In genomic region chr19:36877329-36877728, GRCm38 (mm10) we compare ENCODE assay signal across 20 mouse cellular contexts.
"Had no signal": no experiment of that assay in that cellular context is flagged by ENCODE, and none has a peak within 500 bp of the region (broad histone marks: within the 10 kb centered on the region; RNA-seq: fewer than 3 reads in every experiment).

No protein-coding gene starts in this region.

- DNase-seq: kidney, adult 18-20 months; left cerebral cortex, postnatal 4 days; liver, postnatal 0 days; lung, postnatal 14 days; retina, postnatal 1 day; right cerebral cortex, postnatal 25 days; thymus, adult 18-20 months; thymus, postnatal 36 days had no signal

- ATAC-seq: liver, postnatal 0 days; midbrain, embryonic 13.5 days; midbrain, embryonic 16.5 days had no signal

- H3K4me2 ChIP-seq: limb, embryonic 12.5 days; limb, embryonic 15.5 days; liver, embryonic 11.5 days; lung, embryonic 15.5 days; midbrain, embryonic 13.5 days; neural tube, embryonic 13.5 days had no signal

- H3K9me3 ChIP-seq: limb, embryonic 12.5 days; limb, embryonic 15.5 days; lung, embryonic 15.5 days; megakaryocyte, embryonic 14.5 days; midbrain, embryonic 10.5 days; midbrain, embryonic 13.5 days; neural tube, embryonic 13.5 days had no signal

- H3K4me1 ChIP-seq: limb, embryonic 12.5 days; limb, embryonic 15.5 days; lung, embryonic 15.5 days; megakaryocyte, embryonic 14.5 days; midbrain, embryonic 10.5 days; midbrain, embryonic 13.5 days; neural tube, embryonic 13.5 days had no signal

- H3K27me3 ChIP-seq: limb, embryonic 12.5 days; limb, embryonic 15.5 days; lung, embryonic 15.5 days; megakaryocyte, embryonic 14.5 days; midbrain, embryonic 13.5 days; neural tube, embryonic 13.5 days had no signal

- H3K9ac ChIP-seq: limb, embryonic 12.5 days; limb, embryonic 15.5 days; liver, embryonic 14.5 days; liver, postnatal 0 days; lung, embryonic 15.5 days; midbrain, embryonic 13.5 days; neural tube, embryonic 13.5 days had no signal

- H3K4me3 ChIP-seq: limb, embryonic 12.5 days; limb, embryonic 15.5 days; lung, embryonic 15.5 days; megakaryocyte, embryonic 14.5 days; midbrain, embryonic 10.5 days; midbrain, embryonic 13.5 days; myocyte; neural tube, embryonic 13.5 days had no signal

- H3K27ac ChIP-seq: kidney, postnatal 0 days; limb, embryonic 12.5 days; limb, embryonic 15.5 days; liver, embryonic 14.5 days; lung, embryonic 15.5 days; midbrain, embryonic 10.5 days; midbrain, embryonic 13.5 days; neural tube, embryonic 13.5 days had no signal
